Mouse (Mus musculus) forebrain, embryonic 13.5 days (tissue): Measurements from ENCODE around the gene Cmtr2. TPM values are rescaled to one million over a fixed set of nuclear protein-coding genes. Genes with fewer than 3 reads are reported as not detected.
A peak's percentile ranks its signal among the peaks of the same experiment; 100 is the strongest.

Source experiments
- ATAC-seq: fragments of 200-750 bp; cut with Nextera tagmentation; 2 replicates; pipeline ENCODE4 v1.8.0; 2017
- H3K27ac ChIP-seq: fragments of 300-500 bp; sonication (generic); 2 replicates; pipeline ENCODE4 v1.5.1; 2015; ENCODE audit warnings: inconsistent platforms, mild to moderate bottlenecking, moderate library complexity
- H3K27me3 ChIP-seq: fragments of 300-500 bp; sonication (generic); 2 replicates; pipeline ENCODE4 v1.6.1; 2015; ENCODE audit warnings: mild to moderate bottlenecking, inconsistent platforms
- H3K36me3 ChIP-seq: fragments of 300-500 bp; sonication (generic); 2 replicates; pipeline ENCODE4 v1.6.1; 2015; ENCODE audit warnings: mild to moderate bottlenecking, inconsistent platforms; ENCODE audit not compliant: poor library complexity, severe bottlenecking
- H3K4me1 ChIP-seq: fragments of 300-500 bp; sonication (generic); 2 replicates; pipeline ENCODE4 v1.6.1; 2015; ENCODE audit warnings: inconsistent platforms
- H3K4me2 ChIP-seq: fragments of 300-500 bp; sonication (generic); 2 replicates; pipeline ENCODE4 v1.6.1; 2015; ENCODE audit warnings: inconsistent platforms, mild to moderate bottlenecking, moderate library complexity
- H3K4me3 ChIP-seq: fragments of 300-500 bp; sonication (generic); 2 replicates; pipeline ENCODE4 v1.5.1; 2015; ENCODE audit warnings: mild to moderate bottlenecking, inconsistent platforms
- H3K9ac ChIP-seq: fragments of 300-500 bp; sonication (generic); 2 replicates; pipeline ENCODE4 v1.6.1; 2015; ENCODE audit warnings: mild to moderate bottlenecking, inconsistent platforms
- H3K9me3 ChIP-seq: fragments of 300-500 bp; sonication (generic); replicated peaks from 2 replicates; pipeline ENCODE4 v1.6.1; 2016; ENCODE audit warnings: inconsistent platforms
- WGBS: fragments of 180-500 bp; shearing (Covaris S2); methylation state at CpG from one replicate; pipeline ENCODE4 v1.1.7; 2015; 5-methylcytosine and 5-hydroxymethylcytosine counted together
- polyA plus RNA-seq: library from polyadenylated mRNA; unstranded; fragments of >200 nt; fragmentation: Nextera tagmentation; extraction: Ambion mirVana; gene quantifications from 2 replicates; pipeline ENCODE4 v1.2.1, GENCODE M21; 2015

Cmtr2 gene
- polyA plus RNA-seq = 10.2 and 12.7 TPM in 2 replicates

DNA sequence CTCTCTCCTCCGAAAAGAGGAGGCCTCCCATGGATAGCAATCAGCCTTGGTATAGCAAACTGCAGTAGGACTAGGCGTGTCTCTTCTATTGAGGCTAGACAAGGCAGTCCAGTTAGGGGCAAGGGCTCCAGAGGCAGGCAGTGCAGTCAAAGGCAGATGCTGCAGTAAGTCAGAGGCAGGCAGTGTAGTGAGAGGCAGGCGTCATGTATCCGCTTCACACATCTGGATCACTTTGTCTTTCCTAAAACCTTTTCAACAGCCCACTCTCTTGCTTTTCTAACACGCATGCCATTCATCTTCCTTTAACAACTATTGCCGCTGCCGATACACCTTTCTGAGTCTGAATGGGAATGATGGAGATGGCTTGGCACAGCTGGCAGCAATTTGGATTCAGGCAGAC is at the start of gene Cmtr2:
Gene Cmtr2 (plus strand): TSS at position 301 of the 400 bp plus-strand sequence.
- no peaks in the 10 kb centered on the region for H3K9me3 ChIP-seq
- peaks cover 27% of the 10 kb centered on the region for H3K4me1 ChIP-seq
- WGBS = 80% methylated on average over 7 of the region's 7 CpGs
- no peaks in the 10 kb centered on the region for H3K27me3 ChIP-seq
- no peak within 1 kb of the TSS for H3K4me2 ChIP-seq
- no peak for ATAC-seq
- no peak within 1 kb of the TSS for H3K9ac ChIP-seq
- H3K4me3 ChIP-seq = no peak within 1 kb of the TSS
- no peak within 1 kb of the TSS for H3K27ac ChIP-seq
- no peaks in the 10 kb centered on the region for H3K36me3 ChIP-seq

DNA sequence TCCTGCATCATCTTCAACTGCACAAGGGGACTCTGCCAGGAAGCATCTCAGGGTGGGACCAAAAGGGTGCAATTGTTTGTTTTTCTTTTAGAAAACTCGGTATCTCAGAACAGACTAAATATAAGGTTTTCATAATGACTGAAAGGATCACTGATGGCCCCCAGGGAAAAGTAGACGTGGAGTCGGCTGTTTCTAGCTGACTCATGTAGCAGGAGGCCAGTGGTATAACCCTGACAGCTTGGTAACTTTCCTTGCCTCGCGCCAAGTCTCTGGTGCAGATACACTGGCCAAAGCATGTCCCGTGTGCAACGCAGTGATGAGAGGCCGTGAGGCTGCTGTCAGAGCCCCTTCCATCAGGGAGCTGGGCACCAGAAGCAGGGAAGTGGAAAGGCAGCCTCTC is 49.2 kb upstream of the Cmtr2 start:
- ATAC-seq = no peak
- H3K27me3 ChIP-seq = peaks cover 34% of the 10 kb centered on the region

DNA sequence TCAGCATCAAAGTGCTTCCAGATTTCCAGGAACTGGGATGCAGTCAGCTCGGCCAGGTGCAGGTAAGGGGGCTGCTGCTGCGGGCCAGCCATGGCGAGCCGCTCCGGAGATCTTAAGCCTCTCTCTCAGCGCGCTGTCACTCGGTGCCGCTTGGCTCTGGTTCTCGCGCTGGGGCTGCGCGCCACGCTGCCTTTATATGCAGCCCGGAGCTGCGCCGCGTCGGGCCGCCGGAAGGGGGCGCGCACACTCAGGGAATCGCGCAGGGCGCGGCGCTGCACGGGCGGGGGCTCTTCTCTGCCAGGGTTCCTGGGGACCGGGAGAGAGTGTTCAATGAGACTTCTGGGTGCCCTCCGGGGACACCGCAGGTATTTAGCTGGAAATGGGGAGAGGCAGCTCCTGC is 47.4 kb upstream of the Cmtr2 start, which contains the start of gene Calb2:
Gene Calb2 (minus strand): TSS at position 165 of the 400 bp plus-strand sequence.
- H3K36me3 ChIP-seq = no peaks in the 10 kb centered on the region
- WGBS = 1% methylated on average over 33 of the region's 33 CpGs
- H3K4me3 ChIP-seq = peak within 1 kb of the TSS; percentile 28
- H3K27me3 ChIP-seq = peaks cover 34% of the 10 kb centered on the region
- H3K4me2 ChIP-seq = peak within 1 kb of the TSS; percentile 52
- peaks cover 8% of the 10 kb centered on the region; the same call in 1 of the 2 replicates for H3K4me1 ChIP-seq
- no peaks in the 10 kb centered on the region for H3K9me3 ChIP-seq
- H3K9ac ChIP-seq = peak within 1 kb of the TSS; percentile 40; the same call in 1 of the 2 replicates
- peak; percentile 95 for ATAC-seq
- H3K27ac ChIP-seq = no peak within 1 kb of the TSS

More for the DNA sequence above, 49.2 kb upstream of the Cmtr2 start:
- no peak overlapping the region for H3K4me2 ChIP-seq
- WGBS = 81% methylated on average over 8 of the region's 8 CpGs
- H3K36me3 ChIP-seq = no peaks in the 10 kb centered on the region
- peaks cover 8% of the 10 kb centered on the region; the same call in 1 of the 2 replicates for H3K4me1 ChIP-seq
- H3K4me3 ChIP-seq = no peak overlapping the region
- no peak overlapping the region for H3K9ac ChIP-seq
- H3K9me3 ChIP-seq = no peaks in the 10 kb centered on the region
- H3K27ac ChIP-seq = no peak overlapping the region

DNA sequence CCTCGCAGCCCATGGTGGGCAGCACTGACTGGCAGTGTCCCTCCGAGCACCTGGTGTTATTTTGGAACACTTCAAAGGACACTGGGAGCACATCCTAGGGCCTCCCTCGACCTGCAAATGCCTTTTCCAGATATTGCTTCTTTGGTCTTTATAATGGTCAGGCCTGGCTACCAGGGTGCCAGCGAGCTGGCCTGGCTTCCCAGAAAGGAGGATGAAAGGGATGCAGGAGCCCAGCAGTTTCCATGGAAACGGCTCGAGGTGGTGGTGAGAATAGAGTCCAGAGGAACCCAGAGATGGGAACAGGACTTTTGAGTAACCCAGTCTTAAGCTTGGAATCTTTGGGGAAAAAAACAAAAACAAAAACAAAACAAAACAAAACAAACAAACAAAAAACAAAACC is 43.3 kb upstream of the Cmtr2 start:
- WGBS = 40% methylated on average over 6 of the region's 6 CpGs
- H3K4me2 ChIP-seq = no peak overlapping the region
- H3K9ac ChIP-seq = no peak overlapping the region
- no peaks in the 10 kb centered on the region for H3K36me3 ChIP-seq
- H3K9me3 ChIP-seq = no peaks in the 10 kb centered on the region
- peaks cover 27% of the 10 kb centered on the region for H3K27me3 ChIP-seq
- peaks cover 10% of the 10 kb centered on the region for H3K4me1 ChIP-seq
- H3K4me3 ChIP-seq = no peak overlapping the region
- ATAC-seq = no peak
- no peak overlapping the region for H3K27ac ChIP-seq

DNA sequence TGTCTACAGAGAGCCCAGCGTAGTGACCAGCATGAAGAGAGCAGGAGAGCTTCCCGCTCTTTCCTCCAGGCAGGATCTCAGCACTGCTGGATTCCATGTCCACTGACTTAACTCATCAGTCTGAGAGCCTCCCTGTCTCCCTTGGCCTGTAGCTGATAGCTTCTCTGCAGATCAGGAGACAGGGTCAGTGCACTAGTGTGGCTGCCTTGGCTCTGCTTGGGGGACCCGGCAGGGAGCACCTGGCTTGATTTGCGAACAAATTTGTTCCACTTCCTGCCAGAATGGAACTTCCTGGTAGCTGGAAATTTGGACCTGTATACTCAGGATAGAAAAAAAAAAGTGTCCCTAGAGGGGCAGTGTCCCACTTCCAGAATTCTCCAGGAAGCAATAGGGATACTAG is 40.6 kb upstream of the Cmtr2 start:
- Histone ChIP-seq H3K9ac (no peak overlapping the region), H3K4me1 (peaks cover 10% of the 10 kb centered on the region), H3K27ac (no peak overlapping the region), H3K4me2 (no peak overlapping the region), H3K27me3 (peaks cover 3% of the 10 kb centered on the region; the same call in 1 of the 2 replicates), H3K9me3 (no peaks in the 10 kb centered on the region), H3K36me3 (no peaks in the 10 kb centered on the region), H3K4me3 (no peak overlapping the region)
- WGBS = 92% methylated on average over 4 of the region's 4 CpGs
- ATAC-seq = no peak

DNA sequence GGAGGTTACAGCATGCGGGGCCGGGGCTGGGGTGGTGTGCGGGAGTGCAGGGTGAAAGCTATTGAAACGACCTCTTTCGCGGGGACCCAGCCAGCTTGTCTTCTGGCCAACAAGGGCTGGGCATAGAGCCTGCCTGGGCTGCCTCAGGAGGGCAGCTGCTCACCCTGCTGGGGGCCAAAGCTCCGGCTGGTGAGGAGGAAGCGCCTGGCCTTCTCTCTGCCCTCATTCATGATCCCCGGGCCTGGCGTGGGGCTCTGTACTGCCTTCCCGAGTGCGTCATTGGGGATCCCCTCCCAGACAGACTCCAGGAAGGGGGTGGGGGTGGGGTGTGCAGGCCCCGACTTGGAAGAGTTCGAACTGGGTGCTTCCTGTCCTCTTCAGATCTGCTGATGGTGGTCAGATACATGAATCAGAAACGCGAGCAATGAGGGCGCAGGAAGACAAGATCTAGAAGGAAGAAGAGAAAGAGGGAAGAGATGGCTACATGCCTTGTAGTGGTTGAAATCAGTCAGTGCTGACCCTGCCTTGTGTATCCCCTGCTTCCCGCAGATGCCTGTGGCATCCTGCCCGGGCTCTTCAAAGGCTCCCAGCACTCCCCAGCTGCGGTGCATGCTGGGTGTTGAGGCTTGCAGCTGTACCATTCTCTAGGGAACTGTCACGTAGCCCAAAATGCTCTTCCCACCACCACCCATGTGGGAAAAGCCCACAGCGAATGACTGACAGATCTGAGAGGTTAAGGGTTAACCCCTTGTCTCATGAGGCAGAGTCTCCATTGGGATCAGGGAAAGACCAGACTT is 37.9 kb upstream of the Cmtr2 start:
- H3K9ac ChIP-seq = peak overlapping the region; percentile 34; the same call in 1 of the 2 replicates
- H3K27me3 ChIP-seq = no peaks in the 10 kb centered on the region
- H3K36me3 ChIP-seq = no peaks in the 10 kb centered on the region
- H3K9me3 ChIP-seq = no peaks in the 10 kb centered on the region
- ATAC-seq = peak; percentile 76
- no peak overlapping the region for H3K4me3 ChIP-seq
- WGBS = 36% methylated on average over 22 of the region's 22 CpGs
- H3K4me1 ChIP-seq = peaks cover 13% of the 10 kb centered on the region
- peak overlapping the region; percentile 28; the same call in 1 of the 2 replicates for H3K4me2 ChIP-seq
- peak overlapping the region; percentile 35; the same call in 1 of the 2 replicates for H3K27ac ChIP-seq

DNA sequence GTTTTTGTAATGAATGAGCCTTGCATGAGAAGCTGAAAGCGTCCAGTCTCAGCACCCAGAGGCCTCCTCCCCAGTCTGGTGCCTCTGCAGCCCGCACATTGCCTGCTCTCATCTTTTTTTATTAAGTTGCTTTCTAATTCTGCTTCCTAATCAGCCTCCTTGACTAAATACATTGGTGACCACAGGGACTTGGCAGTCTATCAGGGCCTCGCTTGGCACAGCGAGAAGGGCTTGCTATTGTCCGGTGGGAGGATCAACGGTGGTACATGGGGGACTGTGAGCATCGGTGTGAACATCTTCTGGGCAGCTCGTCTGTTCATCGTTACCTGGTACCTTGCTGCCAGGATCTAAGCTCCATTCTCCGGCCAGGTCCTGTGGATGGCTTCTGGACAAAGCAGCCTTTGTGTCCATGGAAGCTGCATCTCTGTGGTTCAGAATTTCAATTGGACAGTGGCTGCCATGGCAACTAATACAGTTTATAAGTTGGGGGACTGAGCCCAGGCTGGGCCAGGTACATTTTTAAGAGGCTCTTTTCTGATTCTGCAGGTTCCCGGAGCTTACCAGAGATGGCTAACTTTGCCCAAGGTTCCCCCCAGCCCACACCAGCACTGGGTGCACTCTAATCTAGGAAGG is 32.6 kb upstream of the Cmtr2 start:
- Histone ChIP-seq H3K9ac (no peak overlapping the region), H3K9me3 (no peaks in the 10 kb centered on the region), H3K27me3 (no peaks in the 10 kb centered on the region), H3K4me3 (no peak overlapping the region), H3K27ac (no peak overlapping the region), H3K4me2 (no peak overlapping the region), H3K36me3 (no peaks in the 10 kb centered on the region), H3K4me1 (peaks cover 12% of the 10 kb centered on the region)
- WGBS = 47% methylated on average over 11 of the region's 11 CpGs
- ATAC-seq = 0 out of 2 replicates have a peak, but pooled peaks have one; percentile 41

DNA sequence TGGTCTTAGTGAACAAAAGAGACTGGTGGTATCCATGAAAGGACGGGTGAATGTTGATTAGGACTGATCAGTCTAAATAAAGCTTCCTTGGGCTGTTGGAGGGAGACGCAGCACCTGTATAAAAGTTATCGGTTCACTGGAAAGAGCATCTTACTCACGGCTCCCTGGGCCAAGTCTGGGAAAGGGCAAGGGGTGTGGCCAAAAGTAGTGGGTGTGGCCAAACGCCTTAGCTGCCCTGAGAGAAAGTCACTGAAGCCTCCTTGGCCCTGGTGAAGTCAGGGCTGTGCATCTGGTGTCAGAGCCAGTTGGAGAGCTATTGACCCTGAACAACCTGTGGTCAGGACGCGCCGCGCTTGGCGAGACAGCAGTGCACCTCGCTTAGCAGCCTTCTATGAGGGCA is 31.7 kb upstream of the Cmtr2 start:
- H3K9ac ChIP-seq = no peak overlapping the region
- H3K4me1 ChIP-seq = peaks cover 12% of the 10 kb centered on the region
- H3K36me3 ChIP-seq = no peaks in the 10 kb centered on the region
- no peak overlapping the region for H3K4me2 ChIP-seq
- H3K27ac ChIP-seq = no peak overlapping the region
- H3K9me3 ChIP-seq = no peaks in the 10 kb centered on the region
- H3K27me3 ChIP-seq = no peaks in the 10 kb centered on the region
- 16% methylated on average over 11 of the region's 11 CpGs for WGBS
- ATAC-seq = no peak
- H3K4me3 ChIP-seq = no peak overlapping the region

DNA sequence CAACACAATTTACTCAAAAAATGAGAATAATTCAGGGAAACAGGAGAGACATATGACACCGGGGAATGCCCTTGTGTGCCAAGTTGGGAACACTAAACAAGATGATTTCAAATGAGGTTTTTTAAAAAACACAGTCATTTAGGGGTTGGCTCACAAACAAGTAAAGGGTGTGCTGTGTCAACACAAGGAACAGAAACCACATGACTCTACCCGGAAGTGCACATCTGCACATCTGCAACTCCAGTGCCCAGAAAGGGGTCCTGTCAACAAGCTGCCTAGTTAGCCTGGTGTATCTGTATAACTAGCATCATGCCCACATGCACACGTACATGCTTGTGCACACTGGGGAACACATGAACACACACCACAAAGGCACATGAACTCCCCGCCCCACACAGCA is 29.9 kb upstream of the Cmtr2 start:
- Histone ChIP-seq H3K27ac (no peak overlapping the region), H3K4me3 (no peak overlapping the region), H3K4me1 (peaks cover 23% of the 10 kb centered on the region), H3K36me3 (no peaks in the 10 kb centered on the region), H3K4me2 (no peak overlapping the region), H3K9me3 (no peaks in the 10 kb centered on the region), H3K9ac (no peak overlapping the region), H3K27me3 (no peaks in the 10 kb centered on the region)
- WGBS = 88% methylated on average over 4 of the region's 4 CpGs
- no peak for ATAC-seq

DNA sequence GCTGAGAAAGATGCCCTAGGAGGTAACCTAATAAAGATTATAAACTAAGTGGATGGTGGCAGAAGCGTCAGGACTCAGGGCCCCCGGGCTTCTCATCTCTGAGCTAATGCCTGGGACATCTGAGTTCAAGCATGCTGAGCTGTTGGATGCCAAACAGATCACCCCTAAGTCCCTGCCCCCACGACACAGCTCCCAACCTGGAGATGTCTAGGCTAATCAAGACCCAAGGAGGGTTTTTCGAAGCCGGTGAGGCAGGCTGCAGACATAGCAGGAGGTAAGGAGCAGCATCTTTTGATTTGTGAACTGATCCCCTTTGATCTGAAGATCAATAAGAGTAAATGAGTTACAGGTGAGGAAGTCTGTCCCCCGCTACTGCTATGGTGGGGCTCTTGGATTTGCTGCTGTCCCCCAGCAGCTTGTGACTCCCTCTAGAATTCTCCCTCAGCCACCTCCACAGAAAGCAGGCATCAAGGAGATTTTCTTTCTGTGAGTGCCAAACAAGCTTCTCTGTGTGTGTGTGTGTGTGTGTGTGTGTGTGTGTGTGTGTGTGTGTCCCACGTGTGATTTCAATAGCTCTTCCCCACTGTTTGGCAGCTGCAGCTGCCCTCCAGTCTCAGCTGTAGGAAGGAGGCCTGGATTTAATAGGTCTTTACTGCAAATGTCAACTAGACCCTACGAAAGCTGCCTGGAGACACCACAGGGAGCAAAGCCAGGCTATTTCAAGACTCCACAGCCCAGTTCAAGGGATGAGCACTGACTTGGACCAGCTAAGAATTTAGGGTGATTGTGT is 26.3 kb upstream of the Cmtr2 start:
- Histone ChIP-seq H3K36me3 (no peaks in the 10 kb centered on the region), H3K4me1 (peaks cover 12% of the 10 kb centered on the region), H3K4me3 (no peak overlapping the region), H3K27ac (peak overlapping the region; percentile 51; the same call in 1 of the 2 replicates), H3K4me2 (no peak overlapping the region), H3K27me3 (no peaks in the 10 kb centered on the region), H3K9ac (no peak overlapping the region), H3K9me3 (no peaks in the 10 kb centered on the region)
- ATAC-seq = peak; percentile 55; the same call in 1 of the 2 replicates
- WGBS = 18% methylated on average over 8 of the region's 8 CpGs

DNA sequence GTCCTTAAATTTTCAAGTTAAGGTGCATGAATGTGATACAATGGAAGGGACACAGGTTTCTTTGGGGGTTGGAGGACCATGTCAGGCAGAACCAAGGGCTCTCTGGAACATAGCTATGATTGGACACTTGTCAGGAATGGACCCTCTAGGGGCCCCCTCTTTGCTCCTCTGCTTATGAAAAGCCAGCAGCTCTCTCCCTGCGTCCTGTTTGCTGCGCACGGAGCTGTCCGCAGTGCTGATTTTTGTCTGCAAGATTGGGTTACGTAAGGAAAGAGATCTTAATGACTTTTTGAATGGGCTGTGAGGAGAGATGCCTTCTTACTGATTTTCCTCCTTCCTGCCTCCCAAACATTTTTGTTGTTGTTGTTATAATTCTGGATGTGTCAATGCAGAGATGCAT is 18.8 kb upstream of the Cmtr2 start:
- Histone ChIP-seq H3K4me2 (no peak overlapping the region), H3K27me3 (0 out of 2 replicates have a peak, but pooled peaks cover 12% of the 10 kb centered on the region), H3K27ac (no peak overlapping the region), H3K4me1 (0 out of 2 replicates have a peak, but pooled peaks cover 2% of the 10 kb centered on the region), H3K9ac (no peak overlapping the region), H3K36me3 (no peaks in the 10 kb centered on the region), H3K9me3 (no peaks in the 10 kb centered on the region), H3K4me3 (no peak overlapping the region)
- ATAC-seq = no peak
- WGBS = 3% methylated on average over 5 of the region's 5 CpGs
